Mouse (Mus musculus) C2C12 (cell line): ENCODE data around the gene Phf21b. TPM values are rescaled to one million over a fixed set of nuclear protein-coding genes. Genes with fewer than 3 reads are reported as not detected.
"Not testable (repeated sequence)": the region's sequence is repeated elsewhere in the genome, so short reads cannot be mapped to it uniquely, and the experiment has no call there.

ENCODE experiments used
- H3K27me3 ChIP-seq: one replicate; pipeline ENCODE4 v1.6.1; 2011; ENCODE audit not compliant: control insufficient read depth, insufficient read depth, insufficient read length
- H3K36me3 ChIP-seq: one replicate; pipeline ENCODE4 v1.6.1; 2011; ENCODE audit not compliant: control insufficient read depth, insufficient read depth
- H3K4me3 ChIP-seq: one replicate; pipeline ENCODE4 v1.5.1; 2011; ENCODE audit warnings: mild to moderate bottlenecking, control low read depth; ENCODE audit not compliant: poor library complexity, insufficient read depth, severe bottlenecking
- H3K79me2 ChIP-seq: one replicate; pipeline ENCODE4 v1.6.1; 2011; ENCODE audit not compliant: control insufficient read depth, insufficient read depth
- H3K79me3 ChIP-seq: one replicate; pipeline ENCODE4 v1.6.1; 2011; ENCODE audit warnings: low read depth, control low read depth
- H3ac ChIP-seq: one replicate; pipeline ENCODE3; 2011; ENCODE audit warnings: low read depth; ENCODE audit not compliant: control insufficient read depth, insufficient read length
- CEBPB ChIP-seq: IDR thresholded peaks from one replicate; pipeline ENCODE4 v1.6.1; 2011; ENCODE audit warnings: low read depth, mild to moderate bottlenecking, control low read depth, moderate library complexity
- CTCF ChIP-seq: IDR thresholded peaks from one replicate; pipeline ENCODE4 v1.5.1; 2011; ENCODE audit not compliant: control insufficient read depth, insufficient read depth, insufficient read length
- FOSL1 ChIP-seq: IDR thresholded peaks from one replicate; pipeline ENCODE4 v1.8.0; 2011; ENCODE audit warnings: mild to moderate bottlenecking, low read length; ENCODE audit not compliant: poor library complexity, insufficient read depth, severe bottlenecking
- MAX ChIP-seq: IDR thresholded peaks from one replicate; pipeline ENCODE4 v1.6.1; 2011; ENCODE audit warnings: mild to moderate bottlenecking, control low read depth
- MYOD1 ChIP-seq: IDR thresholded peaks from one replicate; pipeline ENCODE4 v1.6.1; 2011; ENCODE audit warnings: low read depth; ENCODE audit not compliant: control insufficient read depth, insufficient read length
- MYOG ChIP-seq: IDR thresholded peaks from one replicate; pipeline ENCODE4 v1.6.1; 2011; ENCODE audit not compliant: control insufficient read depth, insufficient read length; ENCODE audit errors: extremely low read depth
- USF1 ChIP-seq: IDR thresholded peaks from one replicate; pipeline ENCODE4 v1.6.1; 2011; ENCODE audit warnings: low read depth, mild to moderate bottlenecking, control low read depth, moderate library complexity
- long read RNA-seq, 2 experiments: library from polyadenylated mRNA; unstranded; transcript quantifications; one replicate each; pipeline ENCODE4 v2.0.0; 2019 to 2020
- polyA plus RNA-seq: library from polyadenylated mRNA; unstranded; fragments of >200 nt; fragmentation: generic; extraction: Trizol; gene quantifications from one replicate; pipeline ENCODE4 v1.2.1, GENCODE M21; 2012; ENCODE audit warnings: missing spikeins

Gene Phf21b
- polyA plus RNA-seq: 0.26 TPM
- long read RNA-seq, experiment 1: 0 reads
- long read RNA-seq, experiment 2: 0 reads

- Histone ChIP-seq H3K4me3 (peak within 1 kb of the TSS; percentile 35), H3K79me2 (no peaks in the 10 kb centered on the region), H3K27me3 (peaks cover 57% of the 10 kb centered on the region), H3ac (peak within 1 kb of the TSS; percentile 63), H3K79me3 (no peaks in the 10 kb centered on the region), H3K36me3 (no peaks in the 10 kb centered on the region)
- TF ChIP-seq MYOD1 (no peak), CEBPB (no peak), MYOG (no peak), CTCF (no peak), MAX (no peak), FOSL1 (no peak), USF1 (no peak)
Measured at GRCm38 (mm10) chr15:84856006-84856995, at the start of gene Phf21b. TSS of gene Phf21b (minus strand) at chr15:84856049.

GRCm38 (mm10) chr15:84903843-84904385 lies 48.1 kb upstream of the Phf21b start:
- TF ChIP-seq USF1 (no peak), MYOG (no peak), CTCF (no peak), MYOD1 (no peak), FOSL1 (no peak), CEBPB (no peak), MAX (no peak)
- Histone ChIP-seq H3K36me3 (no peaks in the 10 kb centered on the region), H3K79me3 (no peaks in the 10 kb centered on the region), H3K4me3 (no peak overlapping the region), H3K79me2 (no peaks in the 10 kb centered on the region), H3ac (no peak overlapping the region), H3K27me3 (peaks cover 57% of the 10 kb centered on the region)

DNA sequence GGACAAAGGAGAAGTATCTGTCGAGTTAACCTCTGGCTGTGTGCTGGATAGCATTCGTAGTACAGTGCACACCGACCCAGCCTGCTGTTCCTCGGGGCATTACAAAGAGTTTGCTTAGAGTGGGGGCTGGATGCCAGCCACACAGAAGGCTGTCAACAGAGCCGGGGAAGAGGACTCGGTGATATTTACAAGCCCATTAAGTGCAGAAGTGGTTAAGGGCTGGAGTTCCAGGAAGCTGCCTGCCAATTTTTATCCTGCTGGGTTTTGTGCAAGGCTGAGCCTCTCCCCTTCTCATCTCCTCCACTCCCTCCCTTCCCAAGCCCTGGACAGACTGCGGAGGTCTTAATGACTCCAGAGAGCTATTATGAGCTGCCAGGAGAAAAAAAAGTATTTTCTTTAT lies 42.2 kb upstream of the Phf21b start:
- TF ChIP-seq USF1: no peak
- Histone ChIP-seq H3K79me3 (no peaks in the 10 kb centered on the region), H3ac (no peak overlapping the region), H3K79me2 (no peaks in the 10 kb centered on the region), H3K36me3 (no peaks in the 10 kb centered on the region), H3K4me3 (no peak overlapping the region), H3K27me3 (peaks cover 36% of the 10 kb centered on the region)

DNA sequence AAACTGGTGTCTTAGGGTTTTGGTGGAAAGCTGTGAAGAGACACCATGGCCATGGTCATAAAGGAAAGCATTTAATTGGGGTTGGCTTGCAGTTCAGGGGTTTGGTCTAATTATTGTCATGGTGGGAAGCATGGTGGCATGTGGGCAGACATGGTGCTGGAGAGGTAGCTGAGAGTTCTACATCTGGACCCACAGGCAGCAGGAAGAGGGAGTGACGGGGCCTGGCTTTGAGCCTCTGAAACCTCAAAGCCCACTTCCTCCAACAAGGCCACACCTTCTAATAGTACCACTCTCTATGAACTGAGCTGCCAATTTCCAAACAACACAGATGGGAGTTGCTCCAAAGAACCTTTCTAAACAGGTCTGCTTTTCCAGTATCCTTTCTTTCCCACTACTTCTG lies 40.8 kb upstream of the Phf21b start:
- no peaks in the 10 kb centered on the region for H3K36me3 ChIP-seq
- H3K4me3 ChIP-seq: no peak overlapping the region
- no peak for TF ChIP-seq CTCF
- TF ChIP-seq MYOG: no peak
- TF ChIP-seq USF1: no peak
- no peak for TF ChIP-seq CEBPB
- TF ChIP-seq FOSL1: no peak
- no peak for TF ChIP-seq MAX
- TF ChIP-seq MYOD1: no peak
- H3ac ChIP-seq: no peak overlapping the region
- H3K27me3 ChIP-seq: peaks cover 27% of the 10 kb centered on the region
- no peaks in the 10 kb centered on the region for H3K79me3 ChIP-seq
- no peaks in the 10 kb centered on the region for H3K79me2 ChIP-seq

- H3K79me2 ChIP-seq, H3K4me3 ChIP-seq, H3ac ChIP-seq, H3K36me3 ChIP-seq, H3K79me3 ChIP-seq: not testable (repeated sequence)
- H3K27me3 ChIP-seq: peaks cover 27% of the 10 kb centered on the region
Measured at GRCm38 (mm10) chr15:84896216-84896615, 40.4 kb upstream of the Phf21b start.

DNA sequence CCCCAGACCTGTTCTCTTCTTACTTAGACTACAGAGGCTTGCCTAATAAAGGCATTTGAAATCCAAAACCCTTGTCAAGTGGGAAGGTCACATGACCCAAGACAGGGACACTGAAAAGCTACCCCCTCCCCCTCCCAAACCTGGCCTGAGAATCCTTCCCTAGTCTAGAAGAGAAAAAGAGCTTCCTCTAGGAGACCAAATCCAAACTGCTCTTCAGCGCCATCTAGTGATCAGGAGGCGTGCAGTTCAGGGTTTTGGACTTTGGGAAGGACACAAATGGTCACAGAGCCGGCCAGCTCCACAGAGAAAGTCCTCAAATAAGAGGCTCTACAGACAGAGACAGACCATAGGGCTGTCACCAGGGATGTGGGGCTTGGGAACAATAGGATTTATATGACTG lies 35.8 kb upstream of the Phf21b start:
- peaks cover 28% of the 10 kb centered on the region for H3K27me3 ChIP-seq
- no peak overlapping the region for H3K4me3 ChIP-seq
- no peaks in the 10 kb centered on the region for H3K79me2 ChIP-seq
- H3K79me3 ChIP-seq: no peaks in the 10 kb centered on the region
- no peak for TF ChIP-seq CEBPB
- peak; percentile 76 for TF ChIP-seq CTCF
- H3ac ChIP-seq: no peak overlapping the region
- no peaks in the 10 kb centered on the region for H3K36me3 ChIP-seq
